Mouse (Mus musculus) layer of hippocampus, postnatal 10 days (tissue): ENCODE data around the gene Cep128. TPM values are rescaled to one million over a fixed set of nuclear protein-coding genes. Genes with fewer than 3 reads are reported as not detected.
"Not testable (repeated sequence)": the region's sequence is repeated elsewhere in the genome, so short reads cannot be mapped to it uniquely, and the experiment has no call there.

Source experiments
- DNase-seq, 2 experiments: peaks; one replicate each; pipeline ENCODE4 v3.0.0; 2021; ENCODE audit warnings: low spot score in 2 of 2
- long read RNA-seq: library from polyadenylated mRNA; stranded (forward); transcript quantifications from one replicate; pipeline ENCODE4 v2.0.0, GENCODE M21; 2023
- total RNA-seq, 2 experiments: library from RNA; stranded (reverse); gene quantifications; 2 replicates each; pipeline ENCODE4 v1.2.3; 2021

Gene Cep128
- total RNA-seq, result 1 to 10 TPM; 5.7 to 7.8 TPM
- long read RNA-seq, full-length matches to known transcripts, result 2 of 4 reads
- long read RNA-seq, partial matches to known transcripts, result 1 of 4 reads
- long read RNA-seq, other reads (novel, unspliced or antisense), result 1 of 4 reads

DNA sequence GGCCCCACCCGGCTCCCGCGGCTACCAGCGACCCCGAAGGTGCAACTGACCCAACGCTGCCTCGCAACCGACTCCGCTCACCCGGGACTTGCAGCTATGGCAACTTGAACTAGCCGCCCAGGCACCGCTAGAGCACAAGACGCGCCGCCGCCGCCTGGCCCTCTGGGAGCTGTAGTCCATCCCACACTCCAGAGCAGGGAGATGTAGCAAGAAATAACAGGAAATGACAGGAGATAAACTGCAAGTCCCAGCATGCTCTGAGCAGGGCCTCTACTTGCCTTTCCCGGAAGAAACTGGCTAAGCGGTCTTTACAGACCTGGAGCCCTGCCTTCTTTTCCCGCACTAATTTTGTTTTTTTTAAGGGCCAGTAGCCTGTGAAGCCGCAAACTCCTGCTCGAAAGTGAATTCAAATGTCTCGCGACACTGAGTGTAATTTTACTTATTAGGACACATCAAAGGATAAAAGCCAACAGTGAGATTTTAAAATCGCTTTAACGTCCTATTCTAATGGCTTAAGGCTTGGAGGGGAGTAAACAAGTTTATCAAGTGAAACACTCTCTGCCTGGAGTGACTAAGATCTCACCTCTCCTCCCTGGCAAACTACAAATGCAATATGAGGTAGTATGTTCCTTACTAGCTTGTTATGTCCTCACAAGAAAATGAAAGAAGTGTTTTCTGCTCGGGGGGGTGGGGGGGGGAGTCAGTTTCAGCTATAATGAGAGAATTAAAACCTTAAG lies at the start of gene Cep128, which contains the start of gene Tshr:
Gene Cep128 (minus strand): TSS at position 129 of the 737 bp plus-strand sequence.
Gene Tshr (plus strand): TSS at position 283 of the 737 bp plus-strand sequence.
- peak; percentile 86 to 90 for DNase-seq

DNA sequence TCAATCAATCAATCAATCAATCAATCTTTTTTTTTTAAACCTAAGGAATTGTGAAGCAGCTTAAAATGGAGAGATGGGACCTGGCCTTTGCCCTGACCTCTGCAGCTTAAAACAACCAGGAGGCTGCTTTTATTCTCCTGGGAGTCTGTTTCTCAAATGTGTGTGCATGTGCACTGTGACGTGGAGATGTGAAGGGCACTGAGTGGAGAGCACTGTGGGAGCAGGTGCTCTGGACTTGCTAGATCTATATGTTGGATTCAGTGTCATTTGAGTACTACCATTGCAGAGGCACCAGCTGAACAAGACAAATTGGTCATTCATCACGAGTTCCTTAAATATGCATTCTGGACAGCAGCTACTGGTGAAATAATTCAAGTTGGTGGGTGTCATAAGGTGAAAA lies 42.9 kb upstream of the Cep128 start:
- no peak for DNase-seq

DNA sequence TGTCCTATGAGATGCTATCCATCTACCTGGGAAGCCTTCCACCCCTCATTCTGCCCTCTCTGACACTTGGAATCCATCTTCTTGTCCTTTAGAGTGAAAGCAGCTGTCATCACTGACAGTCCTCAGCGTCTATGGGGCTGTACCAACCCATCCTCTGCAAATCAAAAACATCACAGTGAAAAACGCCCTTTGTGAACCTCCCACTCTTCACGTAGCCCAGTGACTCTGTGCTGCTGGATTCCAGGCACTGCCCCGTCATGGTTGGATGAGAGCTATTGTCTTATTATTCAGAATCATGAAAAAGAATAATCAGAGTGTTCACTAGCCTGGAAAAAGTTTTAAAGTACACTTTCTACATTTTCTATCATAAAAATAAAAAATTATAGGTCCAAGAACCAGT lies 42.3 kb upstream of the Cep128 start:
- DNase-seq, result no peak

DNA sequence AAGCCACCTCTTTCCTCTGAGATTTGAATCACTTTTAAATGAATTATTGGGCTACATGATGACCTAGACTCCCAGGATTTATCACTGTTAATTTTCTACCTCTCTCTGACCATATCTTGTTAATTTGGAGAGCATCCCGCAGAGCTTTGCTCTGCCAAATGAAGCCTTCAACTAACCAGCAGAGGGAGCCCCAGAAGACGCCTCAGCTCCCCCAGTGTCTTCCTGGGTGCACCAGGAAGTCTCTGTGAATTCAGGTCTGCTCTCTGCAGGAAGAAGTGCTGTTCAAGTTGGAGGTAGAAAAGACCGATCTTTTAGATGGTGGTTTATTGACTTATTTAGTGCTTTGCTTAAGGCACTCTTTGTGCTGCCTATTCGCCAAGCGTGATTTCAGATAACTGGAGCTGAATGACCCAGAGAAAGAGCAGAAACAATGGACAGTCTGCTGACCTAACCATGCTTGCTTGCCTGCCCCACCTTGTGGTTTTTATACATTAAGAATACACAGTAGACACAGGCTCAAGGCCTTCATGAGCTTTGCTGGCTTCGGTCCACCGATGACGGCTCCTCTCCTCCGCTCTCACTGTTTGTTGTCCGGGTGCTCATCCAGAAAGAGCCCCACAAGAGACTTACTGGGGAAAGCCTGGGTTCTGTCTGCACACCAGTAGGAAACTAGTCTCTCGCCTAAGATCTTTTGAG lies 39.1 kb upstream of the Cep128 start:
- peak; percentile 25 to 40 for DNase-seq

DNA sequence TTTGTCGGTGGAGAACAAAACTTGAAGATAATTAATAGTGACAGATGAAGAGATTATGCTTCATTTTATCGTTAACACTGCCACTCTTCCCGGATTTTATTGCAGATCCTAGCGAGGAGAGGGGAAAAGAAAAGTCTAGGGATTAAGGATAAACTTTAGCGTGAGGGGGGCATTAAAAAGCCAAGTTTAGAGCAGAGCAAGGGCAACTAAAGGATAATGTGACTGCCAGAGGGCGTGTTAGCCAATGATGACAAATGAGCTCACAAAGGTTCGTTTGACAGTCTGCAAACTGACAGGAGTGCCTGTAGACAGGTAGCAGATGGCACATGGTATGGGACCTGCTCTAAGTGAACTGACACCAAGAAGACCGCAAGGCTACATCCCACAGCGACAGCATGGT lies 37.1 kb upstream of the Cep128 start:
- no peak for DNase-seq

DNA sequence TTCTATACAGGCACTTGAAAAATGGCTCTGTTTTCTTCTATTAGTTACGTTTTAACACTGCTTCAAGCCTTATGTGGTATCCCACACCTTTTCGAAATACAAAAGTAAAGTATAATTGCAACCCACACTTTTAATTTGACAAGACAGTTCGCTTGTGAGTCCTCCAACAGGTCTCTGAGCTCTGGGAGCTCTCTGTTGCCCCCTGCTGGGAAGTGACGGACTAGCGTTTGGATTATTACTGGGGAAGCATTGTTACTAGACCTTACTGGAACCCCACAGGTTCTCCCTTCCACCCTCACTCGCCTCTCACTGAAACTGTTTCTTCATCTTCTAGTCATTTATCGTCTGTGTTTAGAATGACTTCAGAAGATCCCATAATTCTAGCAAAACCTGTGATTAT lies 34.6 kb upstream of the Cep128 start:
- peak; percentile 64 to 78 for DNase-seq

DNA sequence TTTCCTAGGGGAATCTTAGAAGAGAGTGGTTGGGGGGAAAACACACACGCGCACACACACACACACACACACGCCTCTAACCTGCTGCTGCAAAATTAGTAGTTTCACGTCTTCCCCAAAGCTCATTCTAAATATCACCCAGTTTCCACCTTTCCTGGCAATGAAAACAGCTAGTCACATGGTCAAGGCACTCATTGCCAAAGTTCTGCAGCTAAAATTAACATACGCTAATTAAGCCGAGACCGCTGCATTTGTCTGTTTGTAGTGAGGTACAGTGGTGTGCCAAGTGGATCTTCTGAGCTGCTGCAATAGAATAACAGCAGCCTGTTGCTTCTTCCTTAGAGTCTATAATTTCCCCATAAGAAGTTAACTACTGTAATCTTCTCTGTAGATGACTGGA lies 32.6 kb upstream of the Cep128 start:
- no peak for DNase-seq

DNA sequence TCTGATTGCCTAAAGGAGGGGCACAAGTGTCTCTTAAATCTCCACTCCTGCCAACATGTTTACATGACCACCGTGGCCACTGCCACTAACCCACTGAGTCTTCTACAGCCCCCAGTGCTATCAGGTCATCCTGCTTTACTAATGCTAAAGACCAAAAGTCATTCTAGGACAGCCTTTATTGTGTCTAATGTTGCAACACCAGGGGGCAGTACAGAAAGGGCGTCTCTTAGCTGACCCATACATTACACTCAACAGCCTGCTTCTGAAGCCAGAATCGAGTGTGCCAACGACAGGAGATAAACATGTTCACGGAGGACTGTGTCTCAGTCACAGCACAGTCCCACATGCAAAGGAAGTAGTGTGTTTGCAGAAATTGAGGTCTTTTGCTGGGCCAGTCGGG lies 30.9 kb upstream of the Cep128 start:
- no peak for DNase-seq

DNA sequence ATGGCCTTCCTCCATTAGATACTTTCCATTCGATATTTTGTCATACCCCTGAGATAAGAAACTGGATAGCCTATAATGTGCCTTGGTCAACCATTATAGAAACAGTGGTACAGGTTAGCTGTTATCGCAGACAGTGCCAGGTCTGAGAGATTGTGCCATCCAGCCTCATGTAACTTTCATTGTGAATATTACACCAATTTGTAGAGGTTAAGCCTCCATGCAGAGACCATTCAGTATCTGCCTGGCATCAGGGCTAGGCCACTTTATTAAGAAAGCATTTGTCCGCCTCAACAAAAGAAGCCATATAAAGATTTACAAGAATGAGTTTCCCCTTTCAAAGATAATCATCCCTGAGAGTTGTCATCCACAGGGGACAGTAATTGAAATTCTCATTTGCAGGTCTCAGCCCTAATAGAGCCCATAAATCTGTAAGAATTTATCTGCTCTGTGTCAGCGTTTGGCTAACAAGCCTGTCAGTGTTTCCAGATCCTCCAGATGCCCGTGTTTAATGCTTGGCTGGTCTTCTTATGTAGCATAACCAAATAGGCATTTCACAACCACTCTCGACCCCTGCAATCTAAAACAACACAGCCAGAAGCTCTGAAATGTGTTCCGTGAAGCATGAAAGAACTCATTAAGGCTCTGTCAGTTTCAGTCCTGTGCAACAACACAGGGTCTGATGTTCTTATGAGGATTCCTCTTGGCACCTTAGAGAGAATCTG lies 28.4 kb upstream of the Cep128 start:
- no peak for DNase-seq

DNA sequence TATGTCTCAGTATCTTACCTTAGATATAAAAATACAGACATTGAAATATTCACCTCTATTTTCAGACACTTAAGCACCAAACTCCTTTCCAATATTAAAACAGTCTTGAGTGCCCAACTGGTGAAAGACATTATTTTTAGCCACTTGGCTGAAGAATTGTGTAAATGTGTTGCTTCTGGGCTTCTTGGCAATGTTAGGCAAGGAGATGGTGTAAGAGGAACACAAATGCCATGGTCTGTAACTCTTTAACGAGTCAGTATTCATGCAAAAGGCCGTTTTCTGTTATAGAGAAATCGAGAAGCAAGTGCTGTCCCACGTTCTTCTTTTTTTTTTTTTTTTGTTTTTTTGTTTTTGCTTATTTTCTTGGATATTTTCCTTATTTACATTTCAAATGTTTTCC lies 26.1 kb upstream of the Cep128 start:
- no peak for DNase-seq

DNA sequence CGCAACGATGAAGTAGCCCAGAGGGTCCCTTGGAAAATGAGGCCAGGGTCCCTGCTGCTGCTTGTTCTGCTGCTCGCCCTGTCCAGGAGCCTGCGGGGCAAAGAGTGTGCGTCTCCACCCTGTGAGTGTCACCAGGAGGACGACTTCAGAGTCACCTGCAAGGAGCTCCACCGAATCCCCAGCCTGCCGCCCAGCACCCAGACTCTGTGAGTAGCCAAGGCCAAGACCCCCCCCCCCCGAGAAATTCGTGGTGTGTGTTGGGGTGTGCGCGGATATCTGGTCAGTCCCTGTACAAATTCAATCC lies 16.8 kb upstream of the Cep128 start:
- no peak for DNase-seq

DNA sequence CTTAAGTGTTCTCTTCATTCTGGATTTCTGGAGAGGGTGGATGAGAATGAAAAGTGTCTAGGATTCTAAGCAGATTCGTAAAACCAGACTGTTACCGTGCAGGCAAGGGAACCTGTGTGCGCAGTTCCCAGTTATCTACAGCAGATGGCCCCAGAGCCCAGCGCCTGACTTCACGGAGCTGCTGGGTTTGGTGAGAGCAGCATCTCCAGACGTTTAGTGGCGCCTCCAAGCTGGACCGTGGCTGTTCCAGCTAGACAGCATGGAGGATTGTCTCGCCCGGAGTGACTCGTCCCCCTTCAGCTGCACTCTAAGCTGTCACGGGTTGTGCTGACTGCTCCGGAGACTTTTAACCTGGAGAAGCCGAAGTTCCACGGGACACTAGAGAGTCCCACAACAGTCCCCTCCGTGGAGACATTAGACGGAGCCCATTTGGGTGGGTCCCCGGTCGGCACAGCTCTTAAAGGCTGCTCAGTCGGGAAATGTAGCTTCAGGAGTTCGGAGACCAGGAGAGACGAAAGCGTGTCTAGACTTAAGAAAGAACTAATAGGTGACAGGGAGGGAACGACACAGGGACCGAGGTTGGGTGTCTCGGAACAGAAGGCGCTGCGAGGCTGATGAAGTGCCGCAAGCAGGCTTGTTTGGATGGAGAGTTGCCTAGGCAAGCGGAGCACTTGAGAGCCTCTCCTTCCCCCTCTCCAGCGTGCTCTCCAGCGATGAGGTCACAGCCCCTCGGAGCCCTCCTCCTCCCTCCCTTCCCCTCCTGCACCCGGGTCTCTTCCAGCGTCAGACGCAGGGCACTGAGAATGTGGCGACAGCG lies 16.2 kb upstream of the Cep128 start:
- peak; percentile 80 to 86 for DNase-seq

DNA sequence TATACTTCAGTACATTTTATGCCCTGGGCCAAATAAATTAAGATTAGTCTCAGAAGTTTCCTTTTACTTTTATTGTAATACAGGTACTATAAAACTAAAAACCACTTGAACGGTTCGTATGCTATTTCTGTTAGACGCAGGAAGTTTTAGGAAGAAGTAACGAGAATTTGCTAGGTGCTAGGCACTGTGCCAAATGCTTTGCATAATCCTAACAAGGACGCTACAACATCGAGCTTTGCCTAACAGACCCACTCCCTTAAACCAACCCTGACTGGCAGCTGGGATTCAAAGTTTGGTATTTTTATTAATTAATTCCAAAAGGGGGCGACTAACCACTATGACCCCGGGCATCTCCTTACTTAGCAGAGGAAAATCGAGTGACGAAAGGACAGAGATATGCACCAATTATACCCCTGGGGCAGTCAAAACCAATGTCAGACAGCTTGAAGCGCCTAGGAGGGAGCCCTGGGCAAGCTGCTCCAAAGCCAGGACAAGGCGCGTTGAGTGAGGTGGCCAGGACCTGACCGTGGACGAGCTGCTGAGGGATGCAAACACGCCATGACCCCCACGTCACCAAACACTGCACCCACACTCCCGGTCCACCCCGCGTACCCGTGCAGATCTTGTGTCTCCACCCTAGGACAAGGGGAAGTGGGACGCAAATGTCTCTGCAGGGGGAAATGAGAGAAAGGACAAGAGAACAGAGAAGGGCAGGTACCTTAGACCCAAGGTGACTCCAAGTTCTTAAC lies 519 bp downstream of the Cep128 start:
- no peak for DNase-seq

DNA sequence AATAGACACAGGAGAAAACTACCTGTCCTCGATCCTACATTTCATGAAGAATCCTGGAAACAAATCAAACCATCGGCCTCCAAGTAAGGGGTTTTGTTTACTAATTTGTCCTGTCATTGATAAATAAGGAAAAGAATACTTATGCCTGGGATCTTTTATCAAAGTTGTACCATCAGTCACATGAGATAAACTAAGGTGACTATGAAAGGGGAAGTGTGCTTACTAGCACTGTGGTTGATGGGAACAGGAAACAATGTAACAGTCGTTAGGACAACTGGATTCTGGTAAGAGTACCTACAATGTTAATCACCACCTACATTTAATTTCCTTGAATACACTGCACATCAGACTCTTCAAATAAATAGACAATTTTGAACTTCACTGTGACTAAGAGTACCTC lies 15.0 kb downstream of the Cep128 start:
- DNase-seq, result no peak

DNA sequence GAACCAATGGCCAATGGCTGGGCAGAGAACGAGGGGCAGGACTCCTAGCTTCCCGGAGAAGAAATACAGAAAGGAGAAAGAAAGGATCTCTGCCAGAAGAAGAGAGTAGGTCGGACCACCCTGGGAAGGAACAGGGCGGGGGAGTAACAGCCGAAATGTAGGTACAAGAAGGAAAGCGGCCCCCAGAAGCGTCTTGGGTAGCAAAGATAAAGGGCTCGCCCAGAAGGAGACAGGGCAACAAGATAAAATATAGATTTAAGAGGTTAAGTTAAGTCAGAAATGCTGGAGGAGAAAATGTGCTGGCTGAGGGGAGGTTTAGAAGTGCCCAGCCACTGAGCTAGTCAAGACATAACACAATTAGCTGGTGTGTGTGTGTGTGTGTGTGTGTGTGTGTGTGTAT lies 30.4 kb downstream of the Cep128 start:
- DNase-seq, result no peak

DNA sequence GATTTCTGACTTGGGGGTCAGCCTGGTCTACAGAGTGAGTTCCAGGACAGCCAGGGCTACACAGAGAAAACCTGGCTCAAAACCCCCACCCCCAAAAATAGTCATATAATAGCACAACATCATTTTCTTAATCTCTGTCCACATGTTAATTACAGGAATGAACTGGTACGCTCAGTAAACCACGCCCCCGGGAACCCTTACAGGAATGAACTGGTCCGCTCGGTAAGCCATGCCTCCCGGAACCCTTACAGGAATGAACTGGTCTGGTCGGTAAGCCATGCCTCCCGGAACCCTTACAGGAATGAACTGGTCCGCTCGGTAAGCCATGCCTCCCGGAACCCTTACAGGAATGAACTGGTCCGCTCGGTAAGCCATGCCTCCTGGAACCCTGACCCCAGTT lies 45.6 kb downstream of the Cep128 start:
- DNase-seq, result not testable (repeated sequence)

DNA sequence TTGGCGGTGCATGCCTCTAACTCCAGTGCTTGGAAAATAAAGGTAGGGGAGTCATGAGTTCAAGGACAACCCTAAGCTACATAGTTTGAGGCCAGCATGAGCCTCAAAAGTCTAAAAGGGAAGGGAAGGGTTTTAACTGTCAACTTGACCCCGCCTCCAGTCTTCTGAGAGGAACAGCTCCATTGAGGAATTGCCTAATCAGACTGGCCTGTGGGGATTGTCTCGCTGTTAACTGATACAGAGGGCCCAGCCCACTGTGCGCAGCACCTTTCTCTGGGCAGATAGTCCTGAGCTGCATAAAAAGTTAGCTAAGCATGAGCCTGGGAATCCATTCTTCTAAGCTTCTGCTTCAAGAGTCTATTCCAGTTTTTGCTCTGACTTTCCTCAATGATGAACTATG lies 56.7 kb downstream of the Cep128 start:
- DNase-seq, result no peak

DNA sequence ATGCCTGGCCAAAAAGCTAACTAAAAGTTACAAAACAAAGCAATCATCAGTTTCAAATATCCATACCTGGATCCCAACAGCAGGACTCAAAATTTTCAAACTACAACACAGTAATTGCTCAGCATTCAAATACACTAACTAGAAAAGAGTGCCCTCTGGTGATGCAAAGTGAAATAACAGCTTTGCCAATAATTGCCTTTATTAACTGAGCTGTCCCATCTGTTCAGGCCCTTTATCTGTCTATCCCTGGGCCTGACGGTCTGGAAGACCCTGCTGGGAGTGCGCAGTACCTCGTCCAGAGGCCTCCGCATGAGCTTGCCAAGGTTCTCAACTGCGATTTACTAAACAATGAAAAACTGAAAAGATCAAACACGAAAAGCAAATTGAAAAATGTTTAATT lies 58.1 kb downstream of the Cep128 start:
- peak; percentile 52 to 61 for DNase-seq

DNA sequence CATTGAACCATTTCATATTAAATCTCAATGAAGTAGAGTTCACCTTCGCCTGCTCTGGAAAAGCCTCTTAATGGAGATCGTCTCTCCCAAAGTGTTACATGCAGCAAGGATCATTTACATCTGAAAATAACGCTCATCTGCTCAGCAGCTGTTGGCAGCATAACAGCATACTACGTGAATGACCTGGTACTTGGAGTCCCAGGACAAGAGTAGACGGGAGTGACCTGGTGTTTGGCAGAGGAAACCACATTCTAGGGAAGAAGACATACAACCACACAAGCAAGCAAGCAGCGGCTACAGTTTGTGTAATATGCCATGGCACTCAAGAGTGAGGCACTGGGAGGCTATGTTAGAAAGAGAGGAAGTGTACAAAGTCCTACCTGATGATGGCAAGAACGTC lies 69.2 kb downstream of the Cep128 start:
- DNase-seq, result no peak

DNA sequence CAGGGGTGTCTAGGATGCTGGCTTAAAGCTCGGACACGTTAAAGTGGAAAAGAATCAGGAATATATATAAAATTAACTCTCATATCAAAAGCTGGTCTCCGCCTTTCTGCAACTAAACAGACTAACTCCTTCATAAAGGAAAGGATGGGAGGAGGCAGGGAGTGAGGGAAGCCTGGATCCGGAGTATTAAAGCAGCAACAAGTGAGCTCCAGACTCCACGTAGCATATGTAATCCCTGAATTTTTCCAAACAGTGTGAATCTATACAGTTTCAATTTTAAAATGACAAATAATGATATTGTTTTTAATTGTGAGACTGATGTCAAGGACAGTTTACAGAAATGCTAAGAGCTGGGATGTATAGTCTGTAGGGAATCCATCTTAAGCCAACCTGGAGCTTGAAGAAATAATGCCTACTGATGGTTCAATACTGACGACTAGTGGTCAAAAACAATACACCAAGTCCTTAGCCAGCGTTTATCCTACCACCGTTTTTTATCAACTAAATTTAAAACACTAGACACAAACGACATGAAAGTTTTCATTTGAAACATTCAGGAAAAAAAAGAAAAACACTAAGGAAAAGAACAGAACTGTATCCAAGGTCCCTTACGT lies 70.1 kb downstream of the Cep128 start:
- peak in 1 of 2 experiments; percentile 26 for DNase-seq
